Mouse (Mus musculus): ENCODE results near the gene Usp34.
"Not testable (repeated sequence)": the region's sequence is repeated elsewhere in the genome, so short reads cannot be mapped to it uniquely, and the experiment has no call there.

The Usp34 gene

DNA sequence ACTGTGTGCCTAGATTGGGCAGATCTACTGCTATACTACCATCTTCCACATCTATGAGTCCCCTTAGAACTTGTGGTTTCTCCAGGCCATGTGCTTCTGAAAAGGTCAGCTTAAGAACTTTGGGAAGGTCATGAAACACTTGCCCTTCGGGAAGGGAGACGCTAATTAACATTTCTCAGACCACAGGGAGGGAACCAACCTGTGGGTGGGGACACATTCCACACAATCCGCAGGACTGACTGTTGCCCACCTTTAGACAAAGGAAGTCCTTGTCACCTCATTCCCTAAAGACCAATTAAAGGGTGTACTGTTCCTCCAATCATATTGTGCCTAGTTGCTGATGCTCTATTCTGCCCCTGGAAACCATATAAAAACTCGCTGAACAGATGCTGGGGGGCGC is 198.1 kb downstream of the Usp34 start:
- not testable (repeated sequence) for DNase-seq

GRCm38 (mm10) chr11:23514785-23515184 is 208.1 kb downstream of the Usp34 start:
- DNase-seq = not testable (repeated sequence)

DNA sequence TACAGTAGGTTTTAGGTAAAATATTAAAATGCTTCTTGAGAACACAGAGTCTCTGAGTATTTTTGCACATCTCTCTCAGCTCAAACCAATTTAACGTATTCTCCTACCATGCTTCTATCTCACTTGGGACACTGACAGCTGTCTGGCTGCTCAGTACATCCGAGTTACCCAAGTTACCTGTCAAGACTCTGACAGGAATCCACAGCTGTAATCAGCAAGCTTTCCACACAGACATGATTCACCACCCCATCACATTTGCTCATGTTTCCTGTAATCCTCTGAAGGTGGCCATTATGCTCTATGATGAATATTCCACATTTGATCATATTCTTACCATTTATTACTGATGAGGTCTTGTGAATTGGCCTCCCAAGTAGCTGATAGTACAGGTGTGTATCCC is 208.6 kb downstream of the Usp34 start:
- no peak for DNase-seq

GRCm38 (mm10) chr11:23518981-23519380 is 212.3 kb downstream of the Usp34 start:
- no peak for DNase-seq

DNA sequence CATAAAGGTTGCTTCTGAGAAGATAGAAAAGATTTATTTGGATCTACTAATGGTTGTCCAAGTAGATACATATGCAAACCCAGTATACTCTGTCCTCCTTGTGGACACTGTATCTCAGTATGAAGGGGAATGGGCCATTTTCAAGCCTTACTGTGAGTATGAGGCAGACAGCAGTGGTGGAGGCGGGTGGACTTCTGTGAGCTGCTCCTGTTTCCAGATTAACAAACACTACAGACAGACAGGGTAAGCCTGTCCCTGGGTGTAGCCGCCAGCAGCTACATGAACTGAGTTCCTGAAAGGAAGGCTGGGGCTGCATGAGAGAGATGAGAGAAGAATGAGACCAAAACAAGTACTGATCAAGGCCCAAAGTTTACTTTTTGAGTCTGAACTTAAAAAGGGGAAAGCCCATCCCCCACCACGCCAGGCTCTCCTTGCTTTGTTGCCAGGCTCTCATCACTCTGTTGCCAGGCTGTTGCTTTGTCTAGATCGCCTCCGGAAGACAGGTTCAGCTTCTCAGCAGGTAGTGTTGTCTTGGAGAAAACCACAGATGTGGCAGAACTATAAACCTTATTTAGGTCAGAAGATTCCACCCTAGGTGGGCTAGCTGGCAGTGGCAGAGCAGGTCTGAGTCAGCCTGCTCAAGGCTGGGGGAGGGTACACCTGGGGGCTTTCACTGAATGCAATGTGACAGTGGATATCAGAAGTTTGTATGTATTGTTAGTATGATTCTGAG is 213.9 kb downstream of the Usp34 start, which contains the start of gene 1700093K21Rik:
TSS of gene 1700093K21Rik (minus strand) at position 683 of the 733 bp plus-strand sequence.
- DNase-seq = no peak

- no peak for DNase-seq
These were observed 230.8 kb downstream of the Usp34 start for GRCm38 (mm10) chr11:23537446-23537845.
